Mouse (Mus musculus) gastrocnemius, adult 8-10 months (tissue): ENCODE results near the gene Pde1c. TPM values are rescaled to one million over a fixed set of nuclear protein-coding genes. Genes with fewer than 3 reads are reported as not detected.

Experiments used
- DNase-seq, 2 experiments: peaks; one replicate each; pipeline ENCODE4 v3.0.0; 2022; ENCODE audit warnings: low spot score in 2 of 2
- total RNA-seq, 4 experiments: library from RNA; stranded (reverse); gene quantifications; 2 replicates each; pipeline ENCODE4 v1.2.4; 2022

The Pde1c gene
- total RNA-seq, 4 experiments from 2014 or later = 0.46 to 0.87 (median 0.68) TPM

GRCm38 (mm10) chr6:56332149-56332548 lies 236.8 kb downstream of the Pde1c start:
- DNase-seq = no peak

- DNase-seq = no peak
Measured at GRCm38 (mm10) chr6:56331432-56331831, 237.5 kb downstream of the Pde1c start.

DNA sequence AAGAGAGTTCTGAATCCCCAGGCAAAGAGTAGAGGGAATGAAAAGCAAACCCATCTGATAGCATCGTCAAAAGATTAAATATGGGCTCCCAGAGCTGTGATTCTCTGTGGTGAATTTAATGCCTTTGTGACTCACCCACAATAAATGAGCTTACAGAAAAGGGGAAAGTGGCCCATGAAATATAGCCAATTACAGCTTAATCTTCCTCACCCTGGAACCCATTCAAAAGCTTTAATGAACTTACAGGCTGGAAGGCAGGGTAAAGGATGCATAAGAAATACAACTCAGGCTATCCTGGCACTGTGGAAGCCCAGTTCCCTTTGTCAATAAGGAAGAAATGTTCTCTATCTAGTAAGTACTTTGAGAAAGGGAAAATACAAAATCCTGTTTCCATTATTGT lies 240.8 kb downstream of the Pde1c start:
- DNase-seq = no peak

GRCm38 (mm10) chr6:56322799-56323198 lies 246.1 kb downstream of the Pde1c start:
- no peak for DNase-seq

DNA sequence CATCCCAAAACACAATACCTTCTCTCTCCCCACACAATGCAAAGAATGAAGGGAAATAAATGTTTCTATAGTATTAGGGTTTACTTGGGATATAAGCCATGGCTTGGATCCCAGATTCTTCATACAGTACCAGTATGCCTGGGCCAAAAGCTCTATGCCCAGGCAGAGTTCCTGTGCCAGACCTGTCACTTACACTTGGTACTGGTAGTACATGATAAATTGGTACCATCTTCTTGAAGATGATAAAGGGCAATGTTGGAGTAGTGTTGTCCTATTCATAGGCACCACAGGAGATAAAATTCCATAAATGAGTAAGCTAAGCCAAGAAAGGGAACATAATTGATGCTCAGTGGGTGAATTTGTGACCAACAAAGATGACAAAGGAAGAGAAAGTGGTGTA lies 258.6 kb downstream of the Pde1c start:
- no peak for DNase-seq

- DNase-seq = no peak
Measured at GRCm38 (mm10) chr6:56306066-56306465, 262.8 kb downstream of the Pde1c start.

GRCm38 (mm10) chr6:56292176-56292575 lies 276.7 kb downstream of the Pde1c start:
- DNase-seq = no peak

DNA sequence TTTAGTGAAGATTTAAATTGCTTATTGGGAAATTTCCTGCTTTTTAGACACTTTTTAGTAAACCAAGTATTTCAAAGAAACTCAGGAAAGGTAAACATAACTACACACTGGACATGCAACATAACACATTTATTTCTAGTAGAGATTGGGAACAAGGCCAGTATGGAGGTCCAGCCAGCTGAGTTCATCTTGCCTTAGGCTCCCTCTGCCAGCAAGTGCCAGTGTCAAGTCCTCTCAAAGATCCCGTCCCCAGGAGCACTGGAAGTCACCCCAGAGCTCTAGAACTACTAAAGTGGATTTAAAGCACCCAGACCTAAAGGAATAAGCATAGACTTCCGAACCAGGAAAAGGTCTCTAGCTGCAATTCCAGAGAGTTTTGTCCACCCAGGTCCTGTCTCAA lies 279.6 kb downstream of the Pde1c start:
- no peak for DNase-seq

GRCm38 (mm10) chr6:56284821-56285220 lies 284.1 kb downstream of the Pde1c start:
- DNase-seq = no peak

DNA sequence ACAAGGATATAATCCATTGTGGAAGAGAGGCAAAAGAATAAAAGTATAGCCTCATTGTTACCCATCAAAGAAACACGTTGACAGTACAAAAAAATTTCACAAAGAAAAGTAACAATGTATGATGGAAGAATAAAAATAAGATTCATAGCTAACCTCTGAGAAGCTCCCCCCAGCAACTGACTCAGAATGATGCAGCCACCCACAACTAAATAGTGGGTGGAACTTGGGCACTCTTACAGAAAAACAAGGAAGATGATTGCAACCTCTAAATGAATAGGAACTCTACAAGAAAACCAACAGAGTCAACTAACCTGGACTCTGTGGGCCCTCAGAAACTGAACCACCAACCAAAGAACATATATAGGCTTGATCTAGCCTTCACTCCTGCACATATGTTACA lies 293.4 kb downstream of the Pde1c start:
- no peak for DNase-seq

- DNase-seq = no peak
Measured at GRCm38 (mm10) chr6:56271741-56272140, 297.2 kb downstream of the Pde1c start.

DNA sequence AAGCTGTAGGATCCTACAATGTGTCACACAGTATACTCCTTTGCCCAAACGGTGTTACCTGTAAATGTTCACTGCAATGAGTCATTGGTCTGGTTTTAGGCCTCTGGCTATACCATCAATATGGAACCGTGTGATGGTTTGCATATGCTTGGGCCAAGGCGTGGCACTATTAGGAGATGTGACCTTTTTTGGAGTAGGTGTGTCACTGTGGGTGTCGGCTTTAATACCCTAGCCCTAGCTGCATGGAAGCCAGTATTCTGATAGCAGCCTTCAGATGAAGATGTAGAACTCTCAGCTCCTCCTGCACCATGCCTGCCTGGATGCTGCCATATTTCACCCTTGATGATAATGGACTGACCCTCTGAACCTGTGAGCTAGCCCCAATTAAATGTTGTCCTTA lies 304.4 kb downstream of the Pde1c start:
- DNase-seq = no peak

- DNase-seq = no peak
Measured at GRCm38 (mm10) chr6:56260118-56260517, 308.8 kb downstream of the Pde1c start.

GRCm38 (mm10) chr6:56257555-56258297 lies 311.2 kb downstream of the Pde1c start:
- no peak for DNase-seq

DNA sequence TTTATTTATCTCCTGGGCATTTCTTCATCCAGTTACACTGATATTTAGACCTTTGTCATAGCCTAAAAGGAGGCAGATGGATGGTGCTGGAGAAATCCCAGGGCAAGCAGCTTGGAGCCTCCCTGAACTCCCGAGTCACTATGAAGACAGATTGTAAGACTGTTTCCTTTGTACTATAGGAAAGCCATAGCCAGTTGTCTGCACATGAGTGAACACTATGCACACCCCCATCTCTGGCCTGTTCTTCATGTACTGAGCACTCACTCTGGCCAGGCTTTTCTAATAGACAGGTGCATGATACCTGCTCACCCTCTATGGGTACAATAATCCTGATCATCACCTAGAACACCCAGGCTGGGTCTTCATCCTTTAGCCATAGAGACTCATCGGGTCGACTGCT lies 318.8 kb downstream of the Pde1c start:
- no peak for DNase-seq

DNA sequence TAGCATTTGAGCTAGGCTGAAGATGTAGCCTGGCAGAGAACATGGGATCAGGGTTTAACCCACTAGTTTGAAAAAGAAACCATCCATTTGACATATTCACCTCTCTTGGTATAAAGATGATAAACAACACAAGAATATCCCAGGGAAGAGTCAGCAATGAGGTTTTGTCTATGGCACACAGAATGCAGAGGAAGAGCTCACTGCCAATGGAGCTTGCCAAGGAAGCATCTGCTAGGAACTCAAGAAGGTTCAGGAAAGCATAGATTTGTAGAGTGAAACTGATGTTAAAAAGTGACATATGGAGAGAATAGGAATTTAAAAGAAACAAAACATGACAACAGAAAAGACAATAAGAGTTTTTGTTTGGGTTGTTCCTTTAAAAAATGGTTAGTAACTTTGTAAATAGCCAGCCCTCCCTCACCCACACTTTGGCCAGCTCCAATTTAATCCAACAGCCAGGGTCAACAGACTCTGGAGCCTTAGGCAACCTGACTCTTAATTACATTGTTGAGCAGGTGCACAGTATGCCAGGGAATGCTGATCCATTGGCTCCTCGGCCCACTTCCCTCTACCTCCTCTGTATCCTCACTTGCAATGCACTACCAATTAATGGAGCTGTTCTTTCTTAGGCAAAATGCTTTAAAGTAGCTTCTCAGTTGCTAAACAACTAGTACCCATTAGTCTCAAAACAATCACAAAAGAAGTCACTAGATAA lies 377.3 kb downstream of the Pde1c start:
- DNase-seq = no peak

DNA sequence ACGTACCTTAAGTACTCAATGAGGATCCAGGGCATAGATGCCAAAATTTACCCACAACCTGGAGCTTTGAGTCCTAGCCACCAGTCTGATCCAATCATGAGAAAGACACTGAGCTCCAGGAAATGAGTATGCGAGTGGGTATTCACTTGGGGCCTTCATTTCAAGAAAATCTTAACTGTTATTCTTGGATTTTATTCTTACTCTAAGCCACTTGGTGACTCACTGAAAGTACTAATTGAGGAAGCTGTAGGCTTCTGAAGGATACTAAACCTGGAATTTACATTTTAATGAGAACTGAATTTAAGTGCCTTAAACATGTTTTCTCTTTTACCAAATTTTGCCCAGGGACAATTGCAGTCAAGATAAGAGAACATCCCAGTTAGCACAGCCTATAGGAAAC lies 392.4 kb downstream of the Pde1c start:
- DNase-seq = no peak

- DNase-seq = no peak
Measured at GRCm38 (mm10) chr6:56172172-56172571, 396.7 kb downstream of the Pde1c start.

- no peak for DNase-seq
Measured at GRCm38 (mm10) chr6:56168736-56169135, 400.2 kb downstream of the Pde1c start.

GRCm38 (mm10) chr6:56158217-56158616 lies 410.7 kb downstream of the Pde1c start:
- DNase-seq = no peak

DNA sequence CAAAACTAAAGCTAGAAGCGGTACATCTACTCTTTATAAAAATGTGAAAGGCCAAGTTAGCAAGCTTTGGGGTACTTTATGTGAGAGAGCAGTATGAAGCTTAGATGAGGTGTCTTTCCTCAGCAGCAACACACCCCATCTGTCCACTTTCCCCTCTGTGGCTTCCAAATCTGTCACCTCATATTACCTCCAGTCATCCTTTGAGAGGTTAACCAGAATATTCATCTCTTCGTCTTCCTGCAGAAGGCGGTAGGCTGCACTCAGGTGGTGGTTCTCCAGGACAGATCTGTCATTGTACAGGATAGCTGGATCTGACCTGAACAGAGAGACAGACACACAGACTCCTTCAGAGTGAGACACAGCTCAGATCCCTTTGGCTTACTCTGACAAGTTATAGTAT lies 412.1 kb downstream of the Pde1c start:
- no peak for DNase-seq

- no peak for DNase-seq
Measured at GRCm38 (mm10) chr6:56130493-56131159, 438.3 kb downstream of the Pde1c start.
